Mouse (Mus musculus): ENCODE measurements around the gene Olfr98.
"Not testable (repeated sequence)": the region's sequence is repeated elsewhere in the genome, so short reads cannot be mapped to it uniquely, and the experiment has no call there.

DNA sequence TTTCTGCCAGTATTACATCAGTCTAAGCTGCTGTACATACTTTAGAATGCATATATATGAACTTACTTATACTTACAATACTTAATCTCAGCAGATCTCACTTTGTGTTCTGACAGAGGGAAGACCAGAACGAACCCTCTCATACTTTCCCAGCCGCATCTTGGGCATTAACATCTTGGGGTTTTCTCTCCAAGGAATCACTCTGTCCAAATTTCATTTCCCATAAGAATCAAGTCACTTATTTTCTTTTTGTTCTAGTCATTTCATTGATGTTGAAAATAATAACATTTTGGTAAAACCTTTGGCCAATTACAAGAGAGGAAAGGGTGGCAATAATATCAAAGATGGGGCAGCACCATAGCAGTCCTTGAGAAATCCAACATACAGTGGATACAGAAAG is 26.3 kb downstream of the Olfr98 start, which contains the start of gene Olfr97:
- TF ChIP-seq MYOG (IDR thresholded peaks at IDR 0.05; ENCODE audit: control insufficient read depth in 1 of 3, insufficient read depth in 1 of 3, insufficient read length in 2 of 3, low read depth in 2 of 3); USF1 (IDR thresholded peaks at IDR 0.05; ENCODE audit: low read depth); TCF12 (IDR thresholded peaks at IDR 0.05; ENCODE audit: insufficient read depth, poor library complexity, severe bottlenecking); POLR2A (IDR thresholded peaks at IDR 0.05; ENCODE audit: insufficient read length, low read depth); E2F4 (IDR thresholded peaks at IDR 0.05; ENCODE audit: insufficient read depth); CEBPB (IDR thresholded peaks at IDR 0.05; ENCODE audit: insufficient read depth, poor library complexity, severe bottlenecking); SRF (IDR thresholded peaks at IDR 0.05; ENCODE audit: control insufficient read depth, insufficient read length, low read depth); POLR2AphosphoS2 (IDR thresholded peaks at IDR 0.05; ENCODE audit: insufficient read length, low read depth); MYOD1 (IDR thresholded peaks at IDR 0.05; ENCODE audit: control insufficient read depth in 1 of 3, insufficient read length in 2 of 3, low read depth in 2 of 3); MAX (IDR thresholded peaks at IDR 0.05; ENCODE audit: low read depth); TCF3 (IDR thresholded peaks at IDR 0.05; ENCODE audit: insufficient read length, low read depth); REST (IDR thresholded peaks at IDR 0.05; ENCODE audit: insufficient read depth, insufficient read length): not testable (repeated sequence)
